Mouse (Mus musculus): ENCODE results near the gene Epm2a. TPM values are rescaled to one million over a fixed set of nuclear protein-coding genes. Genes with fewer than 3 reads are reported as not detected.
A peak's percentile ranks its signal among the peaks of the same experiment; 100 is the strongest.

Epm2a gene
- polyA plus RNA-seq, 1 experiment from 2014 or later, result 0.36 TPM

- DNase-seq (ENCODE audit: low spot score), result no peak
- H3K27ac ChIP-seq (ENCODE audit: low read depth, low read length), result no peak overlapping the region
These were observed 114.2 kb downstream of the Epm2a start for GRCm38 (mm10) chr10:11457445-11457844.

DNA sequence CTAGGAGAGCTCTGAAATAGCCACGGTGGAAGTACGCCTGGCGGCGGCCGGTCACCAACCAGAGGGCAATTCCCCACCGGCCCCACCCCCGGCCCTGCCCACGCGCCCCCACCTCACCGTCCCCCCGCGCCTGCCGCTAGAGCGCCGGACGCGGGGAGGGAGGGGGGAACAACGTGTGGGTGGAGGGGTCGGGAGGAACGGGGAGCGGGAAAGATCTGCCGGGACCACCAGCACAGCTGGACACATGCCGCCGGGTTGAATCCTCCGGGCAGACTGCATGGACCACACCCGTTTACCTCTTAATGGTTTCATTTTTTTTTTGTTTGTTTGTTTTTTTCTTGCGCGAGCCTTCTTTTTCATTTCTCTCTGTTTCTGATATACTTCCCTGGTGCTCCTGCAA, 148.8 kb downstream of the Epm2a start:
- H3K4me2 ChIP-seq, result no peak overlapping the region
- no peaks in the 10 kb centered on the region for H3K36me3 ChIP-seq (ENCODE audit: control insufficient read depth, insufficient read depth, low read length)
- no peaks in the 10 kb centered on the region for H3K9me3 ChIP-seq (ENCODE audit: control insufficient read depth, low read length)
- no peak overlapping the region for H3K4me3 ChIP-seq (ENCODE audit: low read depth, low read length)
- no peaks in the 10 kb centered on the region for H3K4me1 ChIP-seq (replicated peaks; ENCODE audit: control insufficient read depth, insufficient read depth, low read length)
- peak; percentile 100 for ATAC-seq (replicated peaks; ENCODE audit: low FRiP score)
- 47% methylated on average over 28 of the region's 28 CpGs for WGBS
- no peaks in the 10 kb centered on the region for H3K27me3 ChIP-seq (replicated peaks; ENCODE audit: control insufficient read depth, insufficient read depth, low read length)
- H3K27ac ChIP-seq (ENCODE audit: low read depth, low read length), result no peak overlapping the region
- DNase-seq (ENCODE audit: low spot score), result peak; percentile 96
- no peak overlapping the region for H3K9ac ChIP-seq (ENCODE audit: low read depth, low read length)

More at GRCm38 (mm10) chr10:11457445-11457844, 114.2 kb downstream of the Epm2a start:
- H3K4me2 ChIP-seq, result no peak overlapping the region
- no peaks in the 10 kb centered on the region for H3K4me1 ChIP-seq (replicated peaks; ENCODE audit: control insufficient read depth, insufficient read depth, low read length)
- no peaks in the 10 kb centered on the region for H3K27me3 ChIP-seq (replicated peaks; ENCODE audit: control insufficient read depth, insufficient read depth, low read length)
- no peaks in the 10 kb centered on the region for H3K9me3 ChIP-seq (ENCODE audit: control insufficient read depth, low read length)
- ATAC-seq (replicated peaks; ENCODE audit: low FRiP score), result no peak
- H3K9ac ChIP-seq (ENCODE audit: low read depth, low read length), result no peak overlapping the region
- no peak overlapping the region for H3K4me3 ChIP-seq (ENCODE audit: low read depth, low read length)
- WGBS, result 33% methylated on average over 1 of the region's 1 CpGs
- H3K36me3 ChIP-seq (ENCODE audit: control insufficient read depth, insufficient read depth, low read length), result no peaks in the 10 kb centered on the region

Other genes starting within 250 kb of the Epm2a start
- gene Shprh, start 194.0 kb upstream of the Epm2a start, polyA plus RNA-seq (2014; fragmentation: Nextera tagmentation; extraction: Ambion mirVana), result 16.9 and 17.8 TPM in 2 replicates
- 28.7 and 31.1 TPM in 2 replicates for gene Fbxo30, start 62.1 kb upstream of the Epm2a start, polyA plus RNA-seq (2014; fragmentation: Nextera tagmentation; extraction: Ambion mirVana)

Measured in liver, embryonic 11.5 days (tissue).